Mouse (Mus musculus) E14TG2a.4 (cell line): ENCODE results near the gene Nphs1.
A peak's percentile ranks its signal among the peaks of the same experiment; 100 is the strongest.

Experiments
- H3K27me3 ChIP-seq: 2 replicates; pipeline ENCODE4 v1.6.1; 2014; ENCODE audit warnings: low read length, control low read depth; ENCODE audit not compliant: insufficient read depth
- H3K36me3 ChIP-seq: 2 replicates; pipeline ENCODE4 v1.6.1; 2014; ENCODE audit warnings: low read length, control low read depth; ENCODE audit not compliant: insufficient read depth
- H3K4me1 ChIP-seq: replicated peaks from 2 replicates; pipeline ENCODE4 v1.6.1; 2014; ENCODE audit warnings: low read depth, low read length, control low read depth
- H3K4me3 ChIP-seq: replicated peaks from 2 replicates; pipeline ENCODE4 v1.5.1; 2014; ENCODE audit warnings: mild to moderate bottlenecking, low read length
- H3K9me3 ChIP-seq: 2 replicates; pipeline ENCODE4 v1.6.1; 2014; ENCODE audit warnings: low read length, control low read depth
- CTCF ChIP-seq: conservative IDR thresholded peaks from 2 replicates; pipeline ENCODE4 v1.5.1; 2014; ENCODE audit warnings: low read length
- NANOG ChIP-seq: IDR thresholded peaks from 2 replicates; pipeline ENCODE4 v1.6.1; 2014; ENCODE audit warnings: borderline replicate concordance, low read length, mixed read lengths
- POU5F1 ChIP-seq: IDR thresholded peaks from 2 replicates; pipeline ENCODE4 v1.6.1; 2014; ENCODE audit warnings: low read length, borderline replicate concordance

Gene Nphs1

GRCm38 (mm10) chr7:30520396-30520795 lies 62.3 kb downstream of the Nphs1 start:
- Histone ChIP-seq H3K9me3 (no peaks in the 10 kb centered on the region), H3K4me3 (no peak overlapping the region), H3K4me1 (peaks cover 43% of the 10 kb centered on the region), H3K36me3 (no peaks in the 10 kb centered on the region), H3K27me3 (peaks cover 66% of the 10 kb centered on the region)
- TF ChIP-seq NANOG (no peak), POU5F1 (no peak), CTCF (no peak)

DNA sequence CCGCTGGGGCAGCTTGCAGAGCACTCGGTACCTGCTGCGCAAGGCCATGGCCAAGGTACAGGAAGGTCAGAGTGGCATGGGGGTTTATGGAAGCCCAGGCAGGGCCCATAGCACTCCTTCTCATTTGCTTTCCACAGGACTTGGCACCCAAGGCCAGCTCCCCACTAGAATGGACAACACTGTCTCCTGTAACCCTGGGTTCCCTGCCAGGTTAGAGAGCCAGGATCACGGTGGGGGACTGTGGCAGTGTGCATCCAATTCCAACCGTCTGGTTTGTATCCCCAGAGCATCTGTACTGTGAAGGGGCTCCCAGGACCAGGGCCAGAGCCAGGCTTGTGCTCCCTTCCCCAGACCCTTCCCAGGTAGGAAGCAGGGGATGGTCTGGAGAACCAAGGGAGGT lies 62.7 kb downstream of the Nphs1 start:
- H3K9me3 ChIP-seq: no peaks in the 10 kb centered on the region
- H3K4me1 ChIP-seq: peaks cover 41% of the 10 kb centered on the region
- no peak for TF ChIP-seq NANOG
- TF ChIP-seq CTCF: no peak
- no peak for TF ChIP-seq POU5F1
- H3K36me3 ChIP-seq: no peaks in the 10 kb centered on the region
- H3K4me3 ChIP-seq: no peak overlapping the region
- peaks cover 67% of the 10 kb centered on the region for H3K27me3 ChIP-seq

- Histone ChIP-seq H3K36me3 (no peaks in the 10 kb centered on the region), H3K4me3 (no peak overlapping the region), H3K27me3 (peaks cover 87% of the 10 kb centered on the region), H3K9me3 (no peaks in the 10 kb centered on the region), H3K4me1 (peaks cover 54% of the 10 kb centered on the region)
- no peak for TF ChIP-seq NANOG
- TF ChIP-seq POU5F1: no peak
Measured at GRCm38 (mm10) chr7:30522871-30523270, 64.8 kb downstream of the Nphs1 start.

DNA sequence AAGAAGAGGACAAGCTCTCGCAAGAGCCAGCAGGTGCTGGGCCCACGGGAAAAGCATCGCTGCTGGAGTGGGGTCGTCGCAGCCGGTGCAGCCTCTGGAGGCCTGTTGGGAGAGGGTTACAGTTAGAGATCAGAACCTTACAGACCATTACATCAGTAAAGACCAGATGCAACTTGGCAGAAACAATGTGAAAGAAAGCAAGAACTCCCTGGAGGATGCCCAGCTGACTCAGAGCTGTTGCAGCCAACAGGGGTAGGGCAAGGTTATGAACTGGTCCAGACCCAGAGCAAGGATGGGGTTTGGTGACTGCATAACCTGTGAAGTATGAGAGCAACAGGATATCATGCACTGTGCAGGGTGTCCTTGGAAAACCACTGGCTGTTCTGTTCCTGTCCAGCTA lies 66.4 kb downstream of the Nphs1 start:
- Histone ChIP-seq H3K9me3 (no peaks in the 10 kb centered on the region), H3K4me1 (peaks cover 48% of the 10 kb centered on the region)
- TF ChIP-seq CTCF (no peak), POU5F1 (no peak), NANOG (no peak)

GRCm38 (mm10) chr7:30525954-30526353 lies 67.8 kb downstream of the Nphs1 start:
- Histone ChIP-seq H3K4me3 (peak overlapping the region; percentile 70), H3K36me3 (peaks cover 4% of the 10 kb centered on the region), H3K9me3 (no peaks in the 10 kb centered on the region), H3K4me1 (peaks cover 55% of the 10 kb centered on the region), H3K27me3 (peaks cover 85% of the 10 kb centered on the region)
- no peak for TF ChIP-seq NANOG
- no peak for TF ChIP-seq CTCF
- TF ChIP-seq POU5F1: no peak

More for the DNA sequence above, 66.4 kb downstream of the Nphs1 start:
- no peak overlapping the region for H3K4me3 ChIP-seq
- peaks cover 2% of the 10 kb centered on the region for H3K36me3 ChIP-seq
- H3K27me3 ChIP-seq: peaks cover 85% of the 10 kb centered on the region

DNA sequence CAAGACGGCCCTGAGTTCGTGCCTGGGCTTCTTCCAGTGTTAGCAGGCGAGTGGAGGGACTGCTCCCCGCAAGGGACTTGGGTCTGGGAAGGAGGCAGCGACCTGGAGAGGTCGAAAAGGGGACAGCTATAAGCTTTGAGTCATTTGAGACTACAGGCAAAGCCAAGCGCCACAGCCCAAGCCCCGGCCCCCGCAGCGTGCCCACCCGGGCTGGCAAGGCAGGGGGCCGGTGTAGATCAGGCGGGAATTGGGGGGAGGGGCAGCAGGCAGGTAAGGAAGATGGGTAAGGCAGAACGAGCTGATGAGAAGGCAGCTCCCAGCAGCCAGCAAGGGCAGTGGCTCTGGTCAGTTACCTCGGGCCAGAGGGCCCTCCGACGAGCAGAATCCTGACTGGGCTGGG lies 68.3 kb downstream of the Nphs1 start:
- Histone ChIP-seq H3K27me3 (peaks cover 83% of the 10 kb centered on the region), H3K36me3 (peaks cover 4% of the 10 kb centered on the region), H3K4me1 (peaks cover 55% of the 10 kb centered on the region), H3K9me3 (no peaks in the 10 kb centered on the region), H3K4me3 (peak overlapping the region; percentile 70)
- no peak for TF ChIP-seq POU5F1
- no peak for TF ChIP-seq NANOG
- no peak for TF ChIP-seq CTCF

DNA sequence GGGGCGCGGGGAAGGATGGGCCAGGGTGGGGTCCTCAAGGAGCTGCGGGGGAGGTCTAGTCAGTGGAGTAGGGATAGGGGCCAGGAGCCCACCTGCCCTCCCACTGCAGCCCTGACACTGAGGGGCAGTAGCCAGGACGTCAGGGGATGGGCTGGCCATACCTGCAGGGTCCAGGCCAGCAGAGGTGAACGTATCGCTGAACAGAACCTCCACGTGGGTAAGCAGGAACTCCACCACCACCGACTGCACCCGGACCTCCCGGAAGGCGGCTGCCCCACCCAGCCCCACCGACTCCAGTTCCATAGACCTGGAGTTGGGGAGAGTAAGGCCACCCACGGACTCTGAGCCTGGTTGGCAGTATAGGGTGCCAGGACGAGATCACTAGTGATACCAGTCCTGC lies 68.9 kb downstream of the Nphs1 start:
- no peaks in the 10 kb centered on the region for H3K9me3 ChIP-seq
- H3K36me3 ChIP-seq: peaks cover 5% of the 10 kb centered on the region
- H3K27me3 ChIP-seq: peaks cover 83% of the 10 kb centered on the region
- TF ChIP-seq NANOG (no peak), CTCF (no peak), POU5F1 (no peak)
- peaks cover 55% of the 10 kb centered on the region for H3K4me1 ChIP-seq
- H3K4me3 ChIP-seq: peak overlapping the region; percentile 70

GRCm38 (mm10) chr7:30531291-30531815 lies 73.2 kb downstream of the Nphs1 start:
- Histone ChIP-seq H3K4me1 (peaks cover 47% of the 10 kb centered on the region), H3K27me3 (peaks cover 78% of the 10 kb centered on the region), H3K9me3 (peaks cover 14% of the 10 kb centered on the region), H3K36me3 (peaks cover 10% of the 10 kb centered on the region), H3K4me3 (no peak overlapping the region)
- TF ChIP-seq POU5F1 (no peak), NANOG (no peak), CTCF (no peak)

GRCm38 (mm10) chr7:30532931-30533330 lies 74.8 kb downstream of the Nphs1 start:
- H3K9me3 ChIP-seq: peaks cover 14% of the 10 kb centered on the region
- peaks cover 12% of the 10 kb centered on the region for H3K36me3 ChIP-seq
- H3K4me1 ChIP-seq: peaks cover 34% of the 10 kb centered on the region
- TF ChIP-seq POU5F1 (no peak), CTCF (no peak), NANOG (no peak)
- no peak overlapping the region for H3K4me3 ChIP-seq
- peaks cover 66% of the 10 kb centered on the region for H3K27me3 ChIP-seq
